Mouse (Mus musculus) forebrain, embryonic 10.5 days (tissue): ENCODE data around the gene Rnf126. TPM values are rescaled to one million over a fixed set of nuclear protein-coding genes. Genes with fewer than 3 reads are reported as not detected.
"Not testable (repeated sequence)": the region's sequence is repeated elsewhere in the genome, so short reads cannot be mapped to it uniquely, and the experiment has no call there.

Source experiments
- DNase-seq: peaks from one replicate; pipeline ENCODE4 v3.0.0-alpha.2; 2017; ENCODE audit warnings: low spot score; ENCODE audit errors: extremely low spot score
- H3K27ac ChIP-seq: fragments of 300-500 bp; sonication (generic); 2 replicates; pipeline ENCODE4 v1.5.1; 2016; ENCODE audit warnings: mild to moderate bottlenecking
- H3K27me3 ChIP-seq: fragments of 300-500 bp; sonication (generic); 2 replicates; pipeline ENCODE4 v1.6.1; 2016; ENCODE audit warnings: mild to moderate bottlenecking; ENCODE audit not compliant: poor library complexity, severe bottlenecking
- H3K36me3 ChIP-seq: fragments of 300-500 bp; sonication (generic); replicated peaks from 2 replicates; pipeline ENCODE4 v1.6.1; 2016; ENCODE audit warnings: mild to moderate bottlenecking, moderate library complexity
- H3K4me1 ChIP-seq: fragments of 300-500 bp; sonication (generic); 2 replicates; pipeline ENCODE4 v1.6.1; 2016
- H3K4me3 ChIP-seq: fragments of 300-500 bp; sonication (generic); 2 replicates; pipeline ENCODE4 v1.5.1; 2016; ENCODE audit warnings: mild to moderate bottlenecking, moderate library complexity
- H3K9me3 ChIP-seq: fragments of 300-500 bp; sonication (generic); 2 replicates; pipeline ENCODE4 v1.6.1; 2016; ENCODE audit warnings: mild to moderate bottlenecking, moderate library complexity
- WGBS: fragments of 180-500 bp; shearing (Covaris S2); methylation state at CpG from one replicate; pipeline ENCODE4 v1.1.7; 2016; 5-methylcytosine and 5-hydroxymethylcytosine counted together
- polyA plus RNA-seq: library from polyadenylated mRNA; unstranded; fragments of >200 nt; fragmentation: Nextera tagmentation; extraction: Ambion mirVana; gene quantifications from 2 replicates; pipeline ENCODE4 v1.2.1, GENCODE M21; 2016

Rnf126 gene
- polyA plus RNA-seq, 1 experiment from 2014 or later = 92.4 TPM

DNA sequence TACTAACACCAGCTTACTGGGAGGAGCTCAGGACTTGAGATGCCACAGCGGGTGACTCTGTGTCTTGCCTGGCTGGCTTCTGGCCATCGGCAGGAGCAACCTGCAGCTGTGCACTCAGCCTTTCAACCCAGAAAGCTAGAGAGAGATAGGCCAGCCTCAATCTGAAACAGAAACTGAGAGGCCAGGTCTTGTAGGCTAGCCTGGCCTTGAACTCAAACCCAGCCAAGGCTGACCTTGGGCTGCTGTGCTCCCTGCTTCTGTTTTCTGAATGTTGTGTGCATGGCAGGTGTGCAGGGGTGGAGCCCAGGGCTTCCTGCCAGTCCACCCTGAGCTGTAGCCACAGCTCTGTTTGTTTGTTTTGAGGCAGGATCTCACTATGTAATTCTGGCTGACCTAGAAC lies 6.5 kb upstream of the Rnf126 start:
- 79% methylated on average over 2 of the region's 2 CpGs for WGBS
- no peak for DNase-seq
- H3K4me1 ChIP-seq = peaks cover 21% of the 10 kb centered on the region
- no peak overlapping the region for H3K4me3 ChIP-seq
- peaks cover 35% of the 10 kb centered on the region for H3K27me3 ChIP-seq
- H3K9me3 ChIP-seq = peaks cover 14% of the 10 kb centered on the region
- no peaks in the 10 kb centered on the region for H3K36me3 ChIP-seq
- H3K27ac ChIP-seq = no peak overlapping the region

DNA sequence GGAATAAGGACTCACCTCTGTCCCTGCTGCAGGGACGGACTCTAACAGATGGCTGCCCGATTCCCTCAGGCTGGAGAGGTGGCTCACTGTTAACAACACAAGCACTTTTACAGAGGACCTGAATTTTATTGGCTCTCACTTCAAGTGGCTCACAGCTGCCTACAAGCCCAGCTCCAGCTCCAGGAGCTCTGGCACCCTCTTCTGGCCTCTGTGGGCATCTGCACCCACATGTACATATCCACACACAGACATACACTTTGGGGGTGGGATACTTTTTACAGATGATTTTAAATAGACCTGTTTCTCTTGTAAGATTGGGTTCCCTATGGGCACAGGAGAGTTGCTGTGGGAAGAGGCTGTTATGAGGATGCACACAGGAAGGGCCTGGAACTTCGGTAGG lies 5.6 kb upstream of the Rnf126 start:
- no peak for DNase-seq
- no peaks in the 10 kb centered on the region for H3K36me3 ChIP-seq
- peaks cover 26% of the 10 kb centered on the region for H3K27me3 ChIP-seq
- WGBS = 95% methylated on average over 3 of the region's 3 CpGs
- H3K9me3 ChIP-seq = peaks cover 14% of the 10 kb centered on the region
- no peak overlapping the region for H3K4me3 ChIP-seq
- H3K4me1 ChIP-seq = peaks cover 21% of the 10 kb centered on the region
- no peak overlapping the region for H3K27ac ChIP-seq

DNA sequence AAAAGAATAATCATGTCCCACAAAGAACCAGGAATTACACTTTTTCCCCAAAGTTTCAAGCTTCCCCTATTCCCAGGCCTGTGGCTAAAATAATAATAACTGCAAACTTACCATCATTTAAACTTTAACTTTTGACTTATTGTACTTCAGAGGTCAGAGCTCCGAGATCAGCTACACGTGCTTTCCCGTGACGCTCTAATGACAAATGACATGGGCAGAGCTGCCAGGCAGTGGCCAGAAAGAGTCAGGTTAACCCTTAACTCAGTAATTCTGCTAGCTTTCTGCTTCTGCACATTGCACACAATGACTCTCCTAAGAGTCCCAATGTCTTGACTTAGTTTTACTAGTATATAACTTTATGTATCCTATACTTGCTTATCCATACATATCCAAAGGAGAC lies 2.6 kb upstream of the Rnf126 start:
- 79% methylated on average over 4 of the region's 4 CpGs for WGBS
- H3K27ac ChIP-seq = no peak overlapping the region
- H3K27me3 ChIP-seq = peaks cover 10% of the 10 kb centered on the region
- no peak overlapping the region for H3K4me3 ChIP-seq
- DNase-seq = no peak
- H3K9me3 ChIP-seq = peaks cover 6% of the 10 kb centered on the region; the same call in 1 of the 2 replicates
- peaks cover 11% of the 10 kb centered on the region for H3K36me3 ChIP-seq
- peaks cover 43% of the 10 kb centered on the region for H3K4me1 ChIP-seq

DNA sequence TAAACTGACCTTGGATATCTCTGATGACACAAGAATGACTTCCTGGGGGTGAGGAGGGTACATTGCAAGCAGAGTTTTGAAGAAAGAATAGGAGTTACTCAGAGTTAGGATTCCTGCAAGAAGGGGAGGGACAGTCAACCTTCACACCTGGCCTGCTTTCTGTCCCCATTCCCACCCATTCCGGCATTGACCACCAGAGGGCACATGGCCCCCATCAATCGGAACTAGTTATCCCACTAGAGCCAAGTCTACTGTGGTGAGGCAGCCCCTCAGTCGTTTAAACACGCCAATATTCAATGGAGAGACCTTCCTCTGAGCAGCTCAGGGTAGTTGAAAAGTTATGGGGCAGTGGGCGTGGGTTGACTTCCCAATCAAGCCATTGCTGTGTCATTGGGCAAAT lies 1.6 kb upstream of the Rnf126 start:
- Histone ChIP-seq H3K4me1 (peaks cover 52% of the 10 kb centered on the region), H3K9me3 (peaks cover 6% of the 10 kb centered on the region; the same call in 1 of the 2 replicates), H3K36me3 (peaks cover 19% of the 10 kb centered on the region), H3K27me3 (peaks cover 8% of the 10 kb centered on the region), H3K4me3 (peak overlapping the region; percentile 96; the same call in 1 of the 2 replicates), H3K27ac (no peak overlapping the region)
- DNase-seq = peak; percentile 84
- WGBS = 1% methylated on average over 5 of the region's 5 CpGs

DNA sequence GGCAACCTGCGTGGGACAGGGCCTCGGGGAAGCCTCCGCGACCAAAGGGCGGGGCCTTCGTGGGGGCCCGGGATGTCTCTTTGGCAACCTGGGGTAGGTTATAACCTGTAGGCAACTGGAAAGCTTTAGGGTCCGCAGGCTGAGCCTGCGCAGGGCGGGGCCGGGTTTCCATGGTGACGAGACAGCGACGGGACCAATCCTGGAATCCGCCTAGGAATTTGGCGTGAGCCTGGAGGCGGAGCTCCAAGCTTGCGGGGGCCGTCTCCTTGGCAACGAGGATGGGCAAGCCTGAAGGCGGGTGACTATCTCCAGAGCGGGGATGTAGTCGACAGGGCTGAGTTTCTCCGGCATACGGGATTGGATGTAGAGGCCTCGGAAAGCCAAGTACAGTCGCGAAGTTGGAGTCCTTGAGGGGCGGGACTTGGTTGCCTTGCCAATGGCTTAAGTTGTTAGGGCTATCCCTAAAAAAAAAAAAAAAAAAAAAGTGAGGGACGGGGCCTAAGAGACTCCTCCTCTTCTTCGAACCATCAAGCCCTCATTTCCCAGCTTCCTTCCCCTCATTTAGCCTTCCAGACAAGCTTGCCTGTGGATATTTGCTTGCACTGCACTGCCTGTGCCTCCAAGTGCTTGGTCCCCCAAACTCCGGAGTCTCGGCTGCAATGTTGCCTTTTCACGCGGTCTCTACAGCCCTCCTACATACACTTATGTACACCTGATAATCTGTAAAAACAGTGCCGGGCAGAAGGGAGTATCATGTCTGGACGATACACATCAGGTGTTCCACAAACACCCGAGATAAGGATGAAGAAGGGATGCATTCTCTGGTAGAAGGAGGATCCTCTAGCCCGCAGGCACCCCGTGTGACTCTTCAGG lies 856 bp upstream of the Rnf126 start:
- WGBS = 13% methylated on average over 40 of the region's 40 CpGs
- peak; percentile 96 for DNase-seq
- Histone ChIP-seq H3K27ac (peak overlapping the region; percentile 98), H3K27me3 (peaks cover 8% of the 10 kb centered on the region), H3K4me3 (peak overlapping the region; percentile 96), H3K9me3 (peaks cover 6% of the 10 kb centered on the region; the same call in 1 of the 2 replicates), H3K4me1 (peaks cover 55% of the 10 kb centered on the region), H3K36me3 (peaks cover 27% of the 10 kb centered on the region)

DNA sequence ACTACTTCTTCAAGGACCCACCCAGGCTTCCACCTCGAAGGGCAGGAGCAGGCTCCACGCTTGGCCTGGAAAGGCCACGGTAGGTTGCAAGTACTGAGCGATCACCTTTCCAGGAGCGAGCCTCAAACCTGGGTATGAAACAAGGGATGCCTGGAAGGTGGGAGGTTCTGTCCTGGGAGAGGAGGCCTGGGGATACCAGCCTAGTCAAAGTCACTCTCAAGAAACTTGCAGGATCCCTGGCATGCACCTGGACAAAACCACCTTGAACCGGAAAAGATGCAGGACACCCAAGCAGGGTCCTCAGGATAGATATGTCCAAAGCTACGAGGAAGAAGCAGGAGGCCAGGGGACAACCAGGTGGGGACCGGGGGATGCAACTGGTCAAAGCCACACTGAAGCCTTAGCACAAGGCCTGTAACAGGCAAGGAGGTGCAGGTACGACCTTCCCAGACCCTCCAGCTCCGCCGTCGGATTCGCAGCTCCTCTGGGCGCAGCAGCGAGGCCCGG lies 698 bp downstream of the Rnf126 start:
- Histone ChIP-seq H3K4me1 (peaks cover 55% of the 10 kb centered on the region), H3K4me3 (peak overlapping the region; percentile 96), H3K36me3 (peaks cover 42% of the 10 kb centered on the region), H3K27me3 (peaks cover 7% of the 10 kb centered on the region), H3K9me3 (no peaks in the 10 kb centered on the region), H3K27ac (peak overlapping the region; percentile 98)
- 11% methylated on average over 16 of the region's 16 CpGs for WGBS
- peak; percentile 30 for DNase-seq

DNA sequence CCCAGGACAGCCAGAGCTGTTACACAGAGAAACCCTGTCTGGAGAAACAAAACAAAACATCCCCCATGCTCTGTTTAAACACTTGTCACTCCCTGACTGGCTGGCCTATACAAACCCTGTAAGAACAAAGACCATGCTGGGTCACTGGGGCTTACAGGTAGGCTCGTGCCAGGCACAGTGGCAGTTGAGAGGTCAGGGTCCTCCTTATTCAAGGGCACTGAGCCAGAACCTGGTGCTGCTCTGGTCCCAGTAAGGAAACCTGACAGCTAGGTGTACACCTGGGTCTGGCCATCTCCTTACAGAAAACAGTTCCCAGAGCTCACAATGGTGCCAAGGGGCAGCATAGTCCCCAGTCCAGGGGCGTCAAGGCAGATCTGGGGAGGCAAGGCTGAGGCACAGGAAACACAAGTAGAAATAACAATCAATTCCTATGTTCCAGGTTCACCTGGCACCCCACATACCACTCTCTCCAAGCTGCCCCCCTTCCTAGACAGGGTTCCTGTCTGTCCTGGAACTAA lies 1.5 kb downstream of the Rnf126 start:
- Histone ChIP-seq H3K27me3 (peaks cover under 1% of the 10 kb centered on the region; the same call in 1 of the 2 replicates), H3K27ac (peak overlapping the region; percentile 98), H3K9me3 (no peaks in the 10 kb centered on the region), H3K4me3 (peak overlapping the region; percentile 96), H3K4me1 (peaks cover 55% of the 10 kb centered on the region), H3K36me3 (peaks cover 50% of the 10 kb centered on the region)
- DNase-seq = no peak
- 83% methylated on average over 2 of the region's 2 CpGs for WGBS

DNA sequence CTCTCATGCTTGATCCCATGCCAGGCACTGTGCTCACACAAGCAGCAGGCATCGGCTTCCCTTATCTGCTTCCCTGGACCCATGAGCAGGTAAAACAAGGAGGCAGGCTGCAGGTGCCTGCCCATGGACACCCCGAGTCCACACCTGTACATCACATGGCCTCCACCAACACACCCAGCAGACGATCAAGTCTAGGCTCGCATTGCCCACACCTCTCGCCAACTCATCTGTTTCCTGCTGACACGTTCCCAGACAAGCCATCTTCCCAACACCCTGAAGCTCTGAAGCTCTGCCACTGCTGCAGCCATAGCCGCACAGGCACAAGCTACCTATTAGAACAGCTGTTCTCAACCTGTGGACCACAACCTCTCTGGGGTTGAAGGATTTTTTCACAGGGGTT lies 2.5 kb downstream of the Rnf126 start:
- peaks cover 55% of the 10 kb centered on the region for H3K4me1 ChIP-seq
- H3K4me3 ChIP-seq = no peak overlapping the region
- peaks cover 60% of the 10 kb centered on the region for H3K36me3 ChIP-seq
- H3K9me3 ChIP-seq = no peaks in the 10 kb centered on the region
- no peak overlapping the region for H3K27ac ChIP-seq
- no peaks in the 10 kb centered on the region for H3K27me3 ChIP-seq
- WGBS = 90% methylated on average over 7 of the region's 7 CpGs
- no peak for DNase-seq

DNA sequence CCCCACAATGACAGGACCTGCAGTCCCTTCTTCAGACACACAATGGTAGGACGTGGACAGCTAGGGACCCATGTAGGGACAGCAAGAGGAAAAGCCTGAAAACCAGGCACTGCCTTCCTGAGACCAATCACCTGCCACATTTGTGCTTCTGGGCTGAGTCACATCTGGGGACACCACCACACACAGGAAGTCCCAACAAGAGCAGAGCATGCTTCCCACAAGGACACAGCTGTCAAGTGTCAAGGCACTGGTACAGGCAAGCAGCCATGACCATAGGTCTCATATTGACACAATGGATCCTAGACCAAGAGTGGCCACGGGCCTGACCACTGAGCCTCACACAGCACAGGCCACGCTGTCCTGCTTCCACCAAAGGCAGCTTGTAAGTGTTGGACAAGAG lies 3.9 kb downstream of the Rnf126 start:
- WGBS = 92% methylated on average over 3 of the region's 3 CpGs
- H3K36me3 ChIP-seq = peaks cover 74% of the 10 kb centered on the region
- 0 out of 2 replicates have a peak overlapping the region, but pooled peaks have one; percentile 3 for H3K4me3 ChIP-seq
- H3K9me3 ChIP-seq = no peaks in the 10 kb centered on the region
- H3K4me1 ChIP-seq = peaks cover 45% of the 10 kb centered on the region
- H3K27ac ChIP-seq = no peak overlapping the region
- no peaks in the 10 kb centered on the region for H3K27me3 ChIP-seq
- DNase-seq = no peak

DNA sequence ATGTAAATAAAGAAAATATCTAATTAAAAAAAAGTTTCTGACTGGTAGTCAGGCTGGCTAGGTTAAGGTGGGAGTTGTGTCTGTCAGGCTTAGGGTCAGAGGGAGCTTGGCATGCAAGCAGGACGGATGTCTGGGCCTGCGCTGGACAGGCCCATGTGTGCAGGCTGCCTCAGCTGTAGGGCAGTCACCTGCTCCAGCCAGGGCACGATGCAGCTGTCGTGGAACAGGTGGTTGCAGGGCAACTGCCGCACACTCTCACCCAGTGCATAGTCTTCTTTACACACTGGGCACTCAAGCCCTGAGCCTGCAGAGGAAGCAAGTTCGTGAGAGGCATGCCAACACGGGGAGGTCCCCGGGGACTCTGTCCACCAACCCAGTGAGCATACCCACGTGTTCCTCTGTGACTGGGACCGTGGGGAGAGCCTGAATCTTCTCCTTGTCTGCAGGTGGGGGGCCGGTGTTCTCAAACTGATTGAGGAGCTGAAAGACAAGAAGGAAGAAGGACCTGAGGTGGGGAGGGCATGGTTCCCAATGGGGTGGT lies 6.1 kb downstream of the Rnf126 start:
- H3K27ac ChIP-seq = no peak overlapping the region
- peaks cover 27% of the 10 kb centered on the region for H3K4me1 ChIP-seq
- no peak overlapping the region for H3K4me3 ChIP-seq
- H3K36me3 ChIP-seq = peaks cover 96% of the 10 kb centered on the region
- H3K9me3 ChIP-seq = no peaks in the 10 kb centered on the region
- DNase-seq = no peak
- H3K27me3 ChIP-seq = peaks cover 10% of the 10 kb centered on the region
- 94% methylated on average over 11 of the region's 11 CpGs for WGBS

DNA sequence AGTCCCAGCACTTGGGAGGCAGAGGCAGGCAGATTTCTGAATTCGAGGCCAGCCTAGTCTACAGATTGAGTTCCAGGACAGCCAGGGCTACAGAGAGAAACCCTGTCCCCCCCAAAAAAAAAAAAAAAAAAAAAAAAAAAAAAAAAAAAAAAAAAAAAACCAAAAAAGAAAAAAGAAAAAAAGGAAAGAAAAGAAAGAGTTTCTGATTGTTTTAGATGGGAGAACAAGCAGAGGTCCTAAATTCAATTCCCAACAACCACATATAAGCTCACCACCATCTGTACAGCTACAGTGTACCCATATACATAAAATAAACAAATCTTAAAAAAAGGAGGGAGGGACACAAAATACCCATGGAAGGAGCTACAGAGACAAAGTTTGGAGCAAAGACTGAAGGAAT lies 7.1 kb downstream of the Rnf126 start:
- Histone ChIP-seq H3K27me3 (peaks cover 16% of the 10 kb centered on the region), H3K4me1 (peaks cover 27% of the 10 kb centered on the region), H3K36me3 (peaks cover 92% of the 10 kb centered on the region)
- 100% methylated on average over 1 of the region's 1 CpGs for WGBS
- not testable (repeated sequence) for H3K27ac ChIP-seq, DNase-seq, H3K9me3 ChIP-seq, H3K4me3 ChIP-seq

DNA sequence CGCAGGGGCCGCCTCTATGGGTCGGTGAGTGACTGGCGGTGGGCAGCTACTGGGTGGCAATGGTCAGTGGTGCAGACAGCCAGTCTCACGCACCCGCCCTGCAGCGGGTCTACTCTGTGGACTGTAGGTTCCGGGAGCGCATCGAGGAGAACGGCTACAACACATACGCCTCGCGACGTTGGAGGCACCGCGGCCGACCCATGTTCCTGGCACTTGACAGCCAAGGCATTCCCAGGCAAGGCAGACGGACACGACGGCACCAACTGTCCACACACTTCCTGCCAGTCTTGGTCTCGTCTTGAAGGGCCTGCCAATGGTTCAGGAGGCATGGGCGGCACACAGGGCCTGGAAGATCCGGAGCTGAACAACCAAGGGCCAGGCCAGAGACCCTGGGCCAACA lies 10.1 kb downstream of the Rnf126 start:
- no peak for DNase-seq
- peaks cover 65% of the 10 kb centered on the region for H3K36me3 ChIP-seq
- WGBS = 92% methylated on average over 24 of the region's 24 CpGs
- peaks cover 13% of the 10 kb centered on the region for H3K4me1 ChIP-seq
- no peaks in the 10 kb centered on the region for H3K9me3 ChIP-seq
- H3K27me3 ChIP-seq = peaks cover 16% of the 10 kb centered on the region
- H3K27ac ChIP-seq = no peak overlapping the region
- H3K4me3 ChIP-seq = no peak overlapping the region

DNA sequence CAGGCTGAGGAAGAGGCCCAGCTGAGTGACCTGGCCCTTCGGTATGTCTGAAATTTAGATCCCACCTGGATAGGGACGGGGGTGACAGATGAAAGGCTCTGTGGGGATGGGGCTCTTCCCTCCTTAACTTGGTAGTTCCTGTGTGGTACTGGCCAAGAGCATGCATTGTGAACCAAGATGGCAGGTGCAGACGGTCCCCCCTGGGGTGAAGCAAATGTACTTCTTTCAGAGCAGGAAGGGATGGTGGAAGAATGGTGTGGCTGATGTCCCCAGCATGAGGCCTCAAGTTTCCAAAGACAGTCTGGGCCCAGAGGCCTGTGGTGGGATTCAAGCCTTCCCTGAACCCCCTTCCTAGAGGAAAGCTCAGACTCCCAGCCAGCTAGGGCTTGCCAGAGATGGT lies 10.9 kb downstream of the Rnf126 start:
- WGBS = 84% methylated on average over 3 of the region's 3 CpGs
- no peak overlapping the region for H3K27ac ChIP-seq
- peaks cover 57% of the 10 kb centered on the region for H3K36me3 ChIP-seq
- peaks cover 16% of the 10 kb centered on the region for H3K27me3 ChIP-seq
- peaks cover 13% of the 10 kb centered on the region for H3K4me1 ChIP-seq
- no peak for DNase-seq
- H3K9me3 ChIP-seq = no peaks in the 10 kb centered on the region
- H3K4me3 ChIP-seq = no peak overlapping the region; the same call in 1 of the 2 replicates
